Mouse (Mus musculus) liver, embryonic 14.5 days (tissue): ENCODE results near the gene Rab25. TPM values are rescaled to one million over a fixed set of nuclear protein-coding genes. Genes with fewer than 3 reads are reported as not detected.

ENCODE experiments used
- ATAC-seq: fragments of 200-750 bp; cut with Nextera tagmentation; 2 replicates; pipeline ENCODE4 v1.8.0; 2017; ENCODE audit warnings: moderate number of reproducible peaks, mild to moderate bottlenecking, moderate library complexity; ENCODE audit not compliant: insufficient read depth
- DNase-seq, 3 experiments: peaks; one replicate each; pipeline ENCODE4 v3.0.0-alpha.2; 2012 to 2013; ENCODE audit warnings: low read depth in 3 of 3, low spot score in 3 of 3
- H3K27ac ChIP-seq: fragments of 300-500 bp; sonication (generic); 2 replicates; pipeline ENCODE4 v1.5.1; 2014; ENCODE audit warnings: moderate library complexity, mild to moderate bottlenecking, control low read depth, inconsistent platforms
- H3K27me3 ChIP-seq: fragments of 300-500 bp; sonication (generic); 2 replicates; pipeline ENCODE4 v1.6.1; 2014; ENCODE audit warnings: mild to moderate bottlenecking, low read length, moderate library complexity; ENCODE audit not compliant: control insufficient read depth, insufficient read depth
- H3K36me3 ChIP-seq: fragments of 300-500 bp; sonication (generic); replicated peaks from 2 replicates; pipeline ENCODE4 v1.6.1; 2014; ENCODE audit warnings: low read depth; ENCODE audit not compliant: control insufficient read depth, insufficient read depth
- H3K4me1 ChIP-seq, 2 experiments: fragments of 200-500 bp in 1 of 2; fragments of 300-500 bp in 1 of 2; sonication (generic) in 1 of 2; replicated peaks; 2 replicates each; pipeline ENCODE4 v1.6.1; 2012 to 2014; ENCODE audit warnings: antibody characterized with exemption in 1 of 2, inconsistent platforms in 1 of 2, low read length in 1 of 2; ENCODE audit not compliant: control insufficient read depth in 2 of 2, insufficient read depth in 2 of 2
- H3K4me2 ChIP-seq: fragments of 300-500 bp; sonication (generic); 2 replicates; pipeline ENCODE4 v1.6.1; 2014; ENCODE audit warnings: low read depth, mild to moderate bottlenecking, control low read depth, moderate library complexity
- H3K4me3 ChIP-seq, 2 experiments: fragments of 200-500 bp in 1 of 2; fragments of 300-500 bp in 1 of 2; sonication (generic) in 1 of 2; 2 replicates each; pipeline ENCODE4 v1.5.1; 2012 to 2014; ENCODE audit warnings: low read depth in 2 of 2, low read length in 2 of 2, mild to moderate bottlenecking in 2 of 2, control low read depth in 1 of 2, inconsistent platforms in 1 of 2, moderate library complexity in 1 of 2; ENCODE audit not compliant: insufficient read depth in 1 of 2
- H3K9ac ChIP-seq: fragments of 300-500 bp; sonication (generic); replicated peaks from 2 replicates; pipeline ENCODE4 v1.6.1; 2014; ENCODE audit warnings: mild to moderate bottlenecking, control low read depth, moderate library complexity
- H3K9me3 ChIP-seq: fragments of 300-500 bp; sonication (generic); 2 replicates; pipeline ENCODE4 v1.6.1; 2016; ENCODE audit warnings: low read length, mixed read lengths; ENCODE audit not compliant: control insufficient read depth
- CTCF ChIP-seq: IDR thresholded peaks from 2 replicates; pipeline ENCODE4 v1.5.1; 2016; ENCODE audit warnings: antibody characterized with exemption, low read depth, control low read depth
- EP300 ChIP-seq: IDR thresholded peaks from 2 replicates; pipeline ENCODE4 v1.6.1; 2016; ENCODE audit warnings: antibody characterized with exemption, low read depth
- WGBS: fragments of 180-500 bp; shearing (Covaris S2); extraction: QIAGEN DNeasy Blood & Tissue Kit; methylation state at CpG from one replicate; pipeline ENCODE4 v1.1.7; 2014; ENCODE audit not compliant: insufficient replicate concordance; 5-methylcytosine and 5-hydroxymethylcytosine counted together
- polyA plus RNA-seq, 2 experiments: library from polyadenylated mRNA; depleted of rRNA in 1 of 2; stranded (reverse) in 1 of 2; unstranded in 1 of 2; fragments of >200 nt; fragmentation: Nextera tagmentation in 1 of 2; extraction: Ambion mirVana in 1 of 2; gene quantifications; 2 replicates each; pipeline versions ENCODE4 v1.2.1 to v1.2.3; 2012 to 2014

The Rab25 gene
- polyA plus RNA-seq, 2 experiments: 0.25 to 0.52 TPM

DNA sequence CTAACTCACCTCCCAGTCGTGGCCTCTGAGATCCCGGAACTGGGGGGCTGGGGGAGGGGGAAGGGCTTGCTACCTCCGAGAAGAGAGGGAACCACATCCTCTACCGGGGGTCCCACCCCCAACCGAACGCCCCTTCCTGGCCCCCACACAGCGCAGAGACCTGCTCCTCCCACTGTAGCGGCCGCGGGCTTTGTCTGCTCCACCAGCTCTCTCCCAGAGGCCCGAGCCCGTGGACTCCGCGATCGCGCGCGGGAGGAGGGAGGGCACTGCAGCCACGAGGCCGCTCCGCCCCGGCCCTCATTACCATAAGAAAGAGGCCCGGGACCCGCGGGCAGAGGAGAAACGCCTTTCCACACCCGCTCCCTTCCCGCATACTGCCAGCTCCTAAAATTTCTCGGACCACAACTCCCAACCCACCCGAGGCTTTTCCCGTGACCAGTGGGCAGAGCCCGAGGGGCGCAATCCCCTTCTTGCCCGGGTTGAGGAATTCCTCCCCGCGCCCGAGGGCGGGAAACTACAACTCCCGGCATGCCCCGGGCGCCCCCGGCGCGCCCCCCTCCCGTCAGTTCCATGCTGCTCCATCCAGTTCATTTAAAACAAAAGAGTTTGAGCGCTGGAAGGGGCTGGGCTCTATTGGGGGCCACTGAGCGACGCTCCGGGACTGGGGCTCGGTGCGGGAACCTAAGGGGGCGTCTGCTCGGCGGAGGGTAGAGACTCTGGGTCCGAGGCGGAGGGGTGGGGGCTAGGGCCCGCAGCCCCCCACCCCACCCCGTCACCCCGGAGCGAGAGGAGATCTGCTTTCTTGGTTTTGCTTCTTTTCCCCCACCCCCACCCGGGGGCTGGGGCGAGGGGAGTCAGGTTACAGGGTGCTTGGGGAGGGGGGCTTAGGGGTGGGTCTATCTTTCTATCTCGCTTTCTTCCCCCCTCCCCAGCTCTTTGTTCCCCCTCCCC is 16.5 kb downstream of the Rab25 start:
- peak overlapping the region; percentile 99 for H3K4me2 ChIP-seq
- TF ChIP-seq EP300: no peak
- no peak for TF ChIP-seq CTCF
- peaks cover 6% of the 10 kb centered on the region for H3K27me3 ChIP-seq
- H3K36me3 ChIP-seq: no peaks in the 10 kb centered on the region
- peak overlapping the region; percentile 77 to 92 for H3K4me3 ChIP-seq
- H3K27ac ChIP-seq: no peak overlapping the region
- H3K9me3 ChIP-seq: no peaks in the 10 kb centered on the region
- DNase-seq (peak in 2 of 3 experiments; percentile 50 to 56), ATAC-seq (peak; percentile 62)
- peaks cover 7 to 14% of the 10 kb centered on the region in 2 experiments; a peak in 3 of 4 replicates for H3K4me1 ChIP-seq
- under 1% methylated on average over 54 of the region's 63 CpGs for WGBS
- peak overlapping the region; percentile 64 for H3K9ac ChIP-seq

DNA sequence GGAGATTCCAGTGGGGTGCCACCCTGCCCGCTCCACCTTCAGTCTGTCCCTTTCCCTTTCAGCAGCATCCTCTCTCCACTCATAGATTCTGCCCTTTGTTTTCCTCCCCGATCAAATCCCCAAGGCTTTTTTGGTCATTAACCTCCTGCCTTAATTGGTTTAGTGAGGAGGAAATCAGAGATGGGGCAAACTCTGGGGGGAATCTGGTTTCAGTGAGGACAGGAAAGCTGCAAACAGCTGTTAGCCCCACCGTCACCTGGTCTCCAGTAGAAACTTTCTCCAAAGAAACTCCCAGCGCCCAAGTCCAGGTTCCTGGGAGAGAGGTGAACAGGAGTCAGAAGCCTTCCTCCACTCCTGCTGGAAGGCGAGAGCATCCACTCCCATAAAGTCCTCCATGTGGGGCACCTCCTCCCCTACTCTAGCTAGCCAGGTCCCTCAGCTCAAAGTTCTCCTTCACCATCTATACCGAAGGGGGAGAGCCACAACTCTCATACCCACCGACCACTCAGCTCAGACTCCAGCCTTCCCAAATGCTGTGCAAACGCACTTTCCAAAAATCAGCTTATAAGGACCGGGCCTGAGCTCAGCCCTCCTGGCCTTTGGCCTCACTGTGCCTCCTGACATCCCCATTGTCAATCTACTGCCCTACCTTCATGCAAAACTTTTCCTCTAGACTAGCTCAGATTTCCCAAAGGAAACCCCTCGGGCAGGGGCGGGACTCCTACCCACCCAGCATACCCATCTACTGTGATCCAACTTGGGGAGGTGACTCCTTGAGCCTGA is 17.8 kb downstream of the Rab25 start:
- Histone ChIP-seq H3K9me3 (no peaks in the 10 kb centered on the region), H3K27me3 (peaks cover 6% of the 10 kb centered on the region), H3K4me1 (peaks cover 2 to 8% of the 10 kb centered on the region in 2 experiments; a peak in 3 of 4 replicates), H3K4me3 (peak overlapping the region in 1 of 2 experiments; percentile 77; a peak in 1 of 4 replicates), H3K4me2 (peak overlapping the region; percentile 99), H3K27ac (no peak overlapping the region), H3K9ac (0 out of 2 replicates have a peak overlapping the region, but pooled peaks have one; percentile 31), H3K36me3 (no peaks in the 10 kb centered on the region)
- TF ChIP-seq EP300 (no peak), CTCF (no peak)
- DNase-seq: no peak
- no peak for ATAC-seq
- WGBS: 40% methylated on average over 11 of the region's 11 CpGs

GRCm38 (mm10) chr3:88529204-88530000 is 18.7 kb downstream of the Rab25 start:
- WGBS: 59% methylated on average over 7 of the region's 7 CpGs
- peaks cover 6% of the 10 kb centered on the region for H3K27me3 ChIP-seq
- no peaks in the 10 kb centered on the region for H3K36me3 ChIP-seq
- no peak overlapping the region for H3K4me3 ChIP-seq
- no peaks in the 10 kb centered on the region for H3K9me3 ChIP-seq
- H3K9ac ChIP-seq: no peak overlapping the region
- H3K27ac ChIP-seq: no peak overlapping the region
- H3K4me2 ChIP-seq: no peak overlapping the region
- TF ChIP-seq EP300: no peak
- no peak for TF ChIP-seq CTCF
- no peak for DNase-seq
- peaks cover 2 to 8% of the 10 kb centered on the region in 2 experiments; a peak in 3 of 4 replicates for H3K4me1 ChIP-seq
- ATAC-seq: no peak

- 81% methylated on average over 11 of the region's 11 CpGs for WGBS
- TF ChIP-seq CTCF: no peak
- no peak for TF ChIP-seq EP300
- H3K4me1 ChIP-seq: peaks cover 2 to 8% of the 10 kb centered on the region in 2 experiments; a peak in 2 of 4 replicates
- H3K9ac ChIP-seq: no peak overlapping the region
- ATAC-seq (no peak), DNase-seq (no peak)
- H3K9me3 ChIP-seq: no peaks in the 10 kb centered on the region
- H3K36me3 ChIP-seq: no peaks in the 10 kb centered on the region
- no peak overlapping the region for H3K4me2 ChIP-seq
- H3K27me3 ChIP-seq: peaks cover 6% of the 10 kb centered on the region
- H3K4me3 ChIP-seq: no peak overlapping the region
- H3K27ac ChIP-seq: no peak overlapping the region
Measured at GRCm38 (mm10) chr3:88528646-88529045, 19.5 kb downstream of the Rab25 start.
